ENCODE assay signal across 8 mouse cellular contexts in genomic region chr2:69723519-69723825, GRCm38 (mm10). TPM values are rescaled to one million over a fixed set of nuclear protein-coding genes. Genes with fewer than 3 reads are reported as not detected.
DNase-seq lines count a peak whose midpoint lies in the region; ATAC-seq and TF ChIP-seq lines count a peak whose summit lies in the region.

No protein-coding gene starts in this region.

- no peaks in the 10 kb centered on the region for H3K36me3 ChIP-seq in lung, embryonic 15.5 days
- H3K36me3 ChIP-seq in embryonic facial prominence, embryonic 15.5 days = no peaks in the 10 kb centered on the region
- no peaks in the 10 kb centered on the region for H3K36me3 ChIP-seq in limb, embryonic 11.5 days (ENCODE audit: control insufficient read depth, insufficient read depth, low read length)
- no peaks in the 10 kb centered on the region for H3K36me3 ChIP-seq in small intestine, adult 2 months (ENCODE audit: control insufficient read depth, insufficient read depth, low read length)

- TF ChIP-seq CTCF in small intestine, adult 2 months (IDR thresholded peaks at IDR 0.05; ENCODE audit: extremely low read depth, insufficient read length, insufficient replicate concordance, low read depth, low read length) = no peak

- no peak; the same call in 1 of the 2 replicates for ATAC-seq in lung, embryonic 15.5 days (ENCODE audit: borderline replicate concordance, extremely low read depth, low FRiP score, low TSS enrichment)
- ATAC-seq in embryonic facial prominence, embryonic 15.5 days (ENCODE audit: insufficient number of reproducible peaks, low FRiP score, low TSS enrichment, low read depth) = no peak
- 0 out of 2 replicates have a peak, but pooled peaks have one; percentile 46 for ATAC-seq in limb, embryonic 11.5 days (ENCODE audit: insufficient number of reproducible peaks, low FRiP score, low TSS enrichment, low read depth)

- WGBS in lung, embryonic 15.5 days = under 1% methylated on average over 13 of the region's 13 CpGs
- 1% methylated on average over 13 of the region's 13 CpGs for WGBS in embryonic facial prominence, embryonic 15.5 days
- WGBS in limb, embryonic 11.5 days = under 1% methylated on average over 13 of the region's 13 CpGs
- 1% methylated on average over 13 of the region's 13 CpGs for WGBS in small intestine, adult 2 months

- H3K9ac ChIP-seq in lung, embryonic 15.5 days = peak overlapping the region; percentile 90
- H3K9ac ChIP-seq in embryonic facial prominence, embryonic 15.5 days = peak overlapping the region; percentile 86
- H3K9ac ChIP-seq in limb, embryonic 11.5 days (ENCODE audit: low read length) = peak overlapping the region; percentile 79

- peaks cover 10% of the 10 kb centered on the region for H3K4me1 ChIP-seq in lung, embryonic 15.5 days
- H3K4me1 ChIP-seq in embryonic facial prominence, embryonic 15.5 days = peaks cover 7% of the 10 kb centered on the region; the same call in 1 of the 2 replicates
- no peaks in the 10 kb centered on the region for H3K4me1 ChIP-seq in limb, embryonic 11.5 days (ENCODE audit: control insufficient read depth, insufficient read depth, low read length)
- H3K4me1 ChIP-seq in small intestine, adult 2 months (ENCODE audit: control insufficient read depth, insufficient read depth, insufficient read length, low read length) = no peaks in the 10 kb centered on the region

- peak overlapping the region; percentile 62 for H3K4me2 ChIP-seq in lung, embryonic 15.5 days
- H3K4me2 ChIP-seq in embryonic facial prominence, embryonic 15.5 days (replicated peaks) = peak overlapping the region; percentile 64
- peak overlapping the region; percentile 71 for H3K4me2 ChIP-seq in limb, embryonic 11.5 days (ENCODE audit: low read depth, severe bottlenecking)

- H3K9me3 ChIP-seq in lung, embryonic 15.5 days = no peaks in the 10 kb centered on the region
- H3K9me3 ChIP-seq in embryonic facial prominence, embryonic 15.5 days (replicated peaks) = no peaks in the 10 kb centered on the region
- H3K9me3 ChIP-seq in limb, embryonic 11.5 days (ENCODE audit: control insufficient read depth, low read length) = no peaks in the 10 kb centered on the region

- H3K27ac ChIP-seq in lung, embryonic 15.5 days = peak overlapping the region; percentile 88
- H3K27ac ChIP-seq in embryonic facial prominence, embryonic 15.5 days (replicated peaks) = peak overlapping the region; percentile 94
- peak overlapping the region; percentile 9; the same call in 1 of the 2 replicates for H3K27ac ChIP-seq in limb, embryonic 11.5 days (replicated peaks; ENCODE audit: low read depth, low read length)
- peak overlapping the region; percentile 75 for H3K27ac ChIP-seq in small intestine, adult 2 months (ENCODE audit: insufficient read depth, low read depth, low read length)

- no peak for DNase-seq in lung, postnatal 25 days (ENCODE audit: low spot score)
- DNase-seq in limb, embryonic 11.5 days (ENCODE audit: low spot score) = no peak
- no peak for DNase-seq in urinary bladder, postnatal 4 days (ENCODE audit: low spot score in 2 of 2)
- no peak for DNase-seq in urinary bladder, adult 18-20 months (ENCODE audit: low spot score in 2 of 2)
- DNase-seq in cerebellum, postnatal 10 days = no peak

- H3K4me3 ChIP-seq in lung, embryonic 15.5 days = peak overlapping the region; percentile 90
- H3K4me3 ChIP-seq in embryonic facial prominence, embryonic 15.5 days (replicated peaks) = peak overlapping the region; percentile 98
- peak overlapping the region; percentile 63 for H3K4me3 ChIP-seq in limb, embryonic 11.5 days (ENCODE audit: low read depth, low read length)
- H3K4me3 ChIP-seq in small intestine, adult 2 months (ENCODE audit: low read depth, low read length) = peak overlapping the region; percentile 97

- no peak for TF ChIP-seq POLR2A in small intestine, adult 2 months (IDR thresholded peaks at IDR 0.05; ENCODE audit: low read depth, low read length)

- H3K27me3 ChIP-seq in lung, embryonic 15.5 days = no peaks in the 10 kb centered on the region; the same call in 1 of the 2 replicates
- H3K27me3 ChIP-seq in embryonic facial prominence, embryonic 15.5 days = no peaks in the 10 kb centered on the region
- H3K27me3 ChIP-seq in limb, embryonic 11.5 days (ENCODE audit: control insufficient read depth, insufficient read depth, low read length) = no peaks in the 10 kb centered on the region
- no peaks in the 10 kb centered on the region for H3K27me3 ChIP-seq in small intestine, adult 2 months (ENCODE audit: control insufficient read depth, insufficient read depth, low read length)

RNA-seq across cellular contexts. Expression of gene Ppig, which starts 1.1 kb away (rescaled TPM):
- polyA plus RNA-seq in lung, embryonic 15.5 days (2015; fragmentation: Nextera tagmentation; extraction: Ambion mirVana) = 123 and 135 TPM in 2 replicates
- 144 and 145 TPM in 2 replicates for polyA plus RNA-seq in embryonic facial prominence, embryonic 15.5 days (2015; fragmentation: Nextera tagmentation; extraction: Ambion mirVana)
- 138 and 150 TPM in 2 replicates for polyA plus RNA-seq in limb, embryonic 11.5 days (2014; fragmentation: Nextera tagmentation; extraction: Ambion mirVana)
- 0.20 and 0.30 TPM in 2 replicates for polyA plus RNA-seq in small intestine, adult 2 months (2012; rRNA removed)

RNA-seq across cellular contexts. Expression of gene Fastkd1, which starts 10.2 kb away (rescaled TPM):
- polyA plus RNA-seq in lung, embryonic 15.5 days (2015; fragmentation: Nextera tagmentation; extraction: Ambion mirVana) = 9.1 TPM in 2 replicates
- polyA plus RNA-seq in embryonic facial prominence, embryonic 15.5 days (2015; fragmentation: Nextera tagmentation; extraction: Ambion mirVana) = 10.5 and 11.6 TPM in 2 replicates
- polyA plus RNA-seq in limb, embryonic 11.5 days (2014; fragmentation: Nextera tagmentation; extraction: Ambion mirVana) = 17.5 and 18.3 TPM in 2 replicates
- polyA plus RNA-seq in small intestine, adult 2 months (2012; rRNA removed) = 1.1 and 1.2 TPM in 2 replicates

RNA-seq across cellular contexts. Expression of gene Klhl41, which starts 53.6 kb away (rescaled TPM):
- polyA plus RNA-seq in lung, embryonic 15.5 days (2015; fragmentation: Nextera tagmentation; extraction: Ambion mirVana) = 0.88 and 1.4 TPM in 2 replicates
- polyA plus RNA-seq in embryonic facial prominence, embryonic 15.5 days (2015; fragmentation: Nextera tagmentation; extraction: Ambion mirVana) = 22.4 and 28.7 TPM in 2 replicates
- polyA plus RNA-seq in limb, embryonic 11.5 days (2014; fragmentation: Nextera tagmentation; extraction: Ambion mirVana) = 2.7 and 3.5 TPM in 2 replicates
- polyA plus RNA-seq in small intestine, adult 2 months (2012; rRNA removed) = not detected in 2 replicates

Comparison
In these comparisons a context has a peak if more than half of its experiments do, and no peak if none do; other contexts are left out.
1. H3K27ac ChIP-seq: peak in every context shown above with its lines; median percentile 94 in embryonic facial prominence, embryonic 15.5 days; 88 in lung, embryonic 15.5 days; 75 in small intestine, adult 2 months; 9 in limb, embryonic 11.5 days.
2. RNA of gene Ppig, which starts 1.1 kb away (polyA plus RNA-seq): 144 to 145 TPM in embryonic facial prominence, embryonic 15.5 days, 138 to 150 TPM in limb, embryonic 11.5 days and 123 to 135 TPM in lung, embryonic 15.5 days; 0.20 to 0.30 TPM in small intestine, adult 2 months; every median in the first group is over 10 times any median in the second.
3. Peak in every context shown above with its lines, with median percentiles within 50 percentile points of each other: H3K4me2 ChIP-seq, H3K4me3 ChIP-seq and H3K9ac ChIP-seq.